Mouse (Mus musculus): ENCODE measurements at regions not wholly inside any gene's neighbourhood (a gene's known extent, or its start where the extent isn't known, plus 50 kb on each side); places are given as distances from the start of the nearest gene placed in this dataset.

GRCm38 (mm10) chr4:124228537-124228936 lies 310.7 kb upstream of the 4930535I16Rik start:
- Histone ChIP-seq H3K4me2 (replicated peaks; ENCODE audit: low read depth, low read length) (no peak overlapping the region), H3K27ac (ENCODE audit: low read length) (no peak overlapping the region), H3K4me1 (ENCODE audit: insufficient read depth, low read depth, low read length) (no peaks in the 10 kb centered on the region), H3K36me3 (ENCODE audit: insufficient read depth, low read length) (no peaks in the 10 kb centered on the region), H3K9me3 (ENCODE audit: low read length) (no peaks in the 10 kb centered on the region), H3K4me3 (ENCODE audit: low read depth, low read length) (no peak overlapping the region), H3K27me3 (replicated peaks; ENCODE audit: insufficient read depth, low read length) (no peaks in the 10 kb centered on the region), H3K9ac (replicated peaks; ENCODE audit: low read depth) (no peak overlapping the region)
- TF ChIP-seq EP300 (IDR thresholded peaks at IDR 0.05) (no peak), CTCF (IDR thresholded peaks at IDR 0.05) (peak; percentile 79)
- no peak for ATAC-seq
- WGBS = 10% methylated on average over 17 of the region's 17 CpGs
- DNase-seq (ENCODE audit: low spot score) = peak; percentile 81

GRCm38 (mm10) chr4:124223646-124224500 lies 306.1 kb upstream of the 4930535I16Rik start:
- H3K36me3 ChIP-seq (ENCODE audit: insufficient read depth, low read length) = no peaks in the 10 kb centered on the region
- H3K27ac ChIP-seq (ENCODE audit: low read length) = no peak overlapping the region
- no peaks in the 10 kb centered on the region for H3K4me1 ChIP-seq (ENCODE audit: insufficient read depth, low read depth, low read length)
- no peak overlapping the region for H3K4me2 ChIP-seq (replicated peaks; ENCODE audit: low read depth, low read length)
- no peaks in the 10 kb centered on the region for H3K27me3 ChIP-seq (replicated peaks; ENCODE audit: insufficient read depth, low read length)
- H3K9ac ChIP-seq (replicated peaks; ENCODE audit: low read depth) = no peak overlapping the region
- ATAC-seq (no peak), DNase-seq (ENCODE audit: low spot score) (no peak)
- no peak for TF ChIP-seq CTCF (IDR thresholded peaks at IDR 0.05)
- TF ChIP-seq EP300 (IDR thresholded peaks at IDR 0.05) = no peak
- H3K4me3 ChIP-seq (ENCODE audit: low read depth, low read length) = no peak overlapping the region
- WGBS = 67% methylated on average over 15 of the region's 15 CpGs
- H3K9me3 ChIP-seq (ENCODE audit: low read length) = no peaks in the 10 kb centered on the region

GRCm38 (mm10) chr4:124221736-124222135 lies 303.9 kb upstream of the 4930535I16Rik start:
- DNase-seq (ENCODE audit: low spot score) = no peak

GRCm38 (mm10) chr4:124217206-124217605 lies 299.4 kb upstream of the 4930535I16Rik start:
- Histone ChIP-seq H3K9ac (replicated peaks; ENCODE audit: low read depth) (no peak overlapping the region), H3K4me2 (replicated peaks; ENCODE audit: low read depth, low read length) (no peak overlapping the region), H3K36me3 (ENCODE audit: insufficient read depth, low read length) (no peaks in the 10 kb centered on the region), H3K9me3 (ENCODE audit: low read length) (no peaks in the 10 kb centered on the region), H3K4me1 (ENCODE audit: insufficient read depth, low read depth, low read length) (no peaks in the 10 kb centered on the region; the same call in 1 of the 2 replicates), H3K4me3 (ENCODE audit: low read depth, low read length) (no peak overlapping the region), H3K27ac (ENCODE audit: low read length) (no peak overlapping the region), H3K27me3 (replicated peaks; ENCODE audit: insufficient read depth, low read length) (no peaks in the 10 kb centered on the region)
- ATAC-seq (peak; percentile 54; the same call in 1 of the 2 replicates), DNase-seq (ENCODE audit: low spot score) (peak; percentile 80)
- WGBS = 24% methylated on average over 10 of the region's 10 CpGs
- TF ChIP-seq EP300 (IDR thresholded peaks at IDR 0.05) (peak; percentile 27; the same call in 1 of the 2 replicates), CTCF (IDR thresholded peaks at IDR 0.05) (no peak)

More at GRCm38 (mm10) chr4:124221736-124222135, 303.9 kb upstream of the 4930535I16Rik start:
- H3K36me3 ChIP-seq (ENCODE audit: insufficient read depth, low read length) = no peaks in the 10 kb centered on the region
- no peak overlapping the region for H3K4me3 ChIP-seq (ENCODE audit: low read depth, low read length)
- no peak overlapping the region for H3K4me2 ChIP-seq (replicated peaks; ENCODE audit: low read depth, low read length)
- no peak overlapping the region for H3K27ac ChIP-seq (ENCODE audit: low read length)
- TF ChIP-seq CTCF (IDR thresholded peaks at IDR 0.05) = no peak
- no peak for TF ChIP-seq EP300 (IDR thresholded peaks at IDR 0.05)
- H3K27me3 ChIP-seq (replicated peaks; ENCODE audit: insufficient read depth, low read length) = no peaks in the 10 kb centered on the region
- WGBS = 71% methylated on average over 4 of the region's 4 CpGs
- ATAC-seq = no peak
- H3K9me3 ChIP-seq (ENCODE audit: low read length) = no peaks in the 10 kb centered on the region
- no peak overlapping the region for H3K9ac ChIP-seq (replicated peaks; ENCODE audit: low read depth)
- no peaks in the 10 kb centered on the region; the same call in 1 of the 2 replicates for H3K4me1 ChIP-seq (ENCODE audit: insufficient read depth, low read depth, low read length)

- H3K27ac ChIP-seq (ENCODE audit: low read length) = no peak overlapping the region
- DNase-seq (ENCODE audit: low spot score) (no peak), ATAC-seq (no peak)
- H3K4me1 ChIP-seq (ENCODE audit: insufficient read depth, low read depth, low read length) = no peaks in the 10 kb centered on the region; the same call in 1 of the 2 replicates
- WGBS = 67% methylated on average over 5 of the region's 5 CpGs
- H3K4me3 ChIP-seq (ENCODE audit: low read depth, low read length) = no peak overlapping the region
- H3K9ac ChIP-seq (replicated peaks; ENCODE audit: low read depth) = no peak overlapping the region
- H3K27me3 ChIP-seq (replicated peaks; ENCODE audit: insufficient read depth, low read length) = no peaks in the 10 kb centered on the region
- H3K9me3 ChIP-seq (ENCODE audit: low read length) = no peaks in the 10 kb centered on the region
- no peak overlapping the region for H3K4me2 ChIP-seq (replicated peaks; ENCODE audit: low read depth, low read length)
- H3K36me3 ChIP-seq (ENCODE audit: insufficient read depth, low read length) = no peaks in the 10 kb centered on the region
- TF ChIP-seq CTCF (IDR thresholded peaks at IDR 0.05) (no peak), EP300 (IDR thresholded peaks at IDR 0.05) (no peak)
These were observed 298.5 kb upstream of the 4930535I16Rik start for GRCm38 (mm10) chr4:124216351-124216750.

- ATAC-seq (no peak; the same call in 1 of the 2 replicates), DNase-seq (ENCODE audit: low spot score) (peak; percentile 5)
- Histone ChIP-seq H3K4me1 (ENCODE audit: insufficient read depth, low read depth, low read length) (no peaks in the 10 kb centered on the region; the same call in 1 of the 2 replicates), H3K36me3 (ENCODE audit: insufficient read depth, low read length) (no peaks in the 10 kb centered on the region), H3K4me3 (ENCODE audit: low read depth, low read length) (no peak overlapping the region), H3K9me3 (ENCODE audit: low read length) (no peaks in the 10 kb centered on the region), H3K27ac (ENCODE audit: low read length) (no peak overlapping the region), H3K9ac (replicated peaks; ENCODE audit: low read depth) (no peak overlapping the region), H3K4me2 (replicated peaks; ENCODE audit: low read depth, low read length) (no peak overlapping the region), H3K27me3 (replicated peaks; ENCODE audit: insufficient read depth, low read length) (no peaks in the 10 kb centered on the region)
- TF ChIP-seq CTCF (IDR thresholded peaks at IDR 0.05) (no peak), EP300 (IDR thresholded peaks at IDR 0.05) (no peak)
- 54% methylated on average over 7 of the region's 7 CpGs for WGBS
These were observed 297.3 kb upstream of the 4930535I16Rik start for GRCm38 (mm10) chr4:124215077-124215476.

All from lung, postnatal 0 days (tissue).